Mouse (Mus musculus) monocyte, adult 2 months (primary cell): ENCODE results near the gene Prim2.
"Not testable (repeated sequence)": the region's sequence is repeated elsewhere in the genome, so short reads cannot be mapped to it uniquely, and the experiment has no call there.

Experiments
- DNase-seq, 2 experiments: peaks; one replicate each; pipeline ENCODE4 v3.0.0; 2022; ENCODE audit warnings: low spot score in 2 of 2, low read depth in 1 of 2

Prim2 gene

DNA sequence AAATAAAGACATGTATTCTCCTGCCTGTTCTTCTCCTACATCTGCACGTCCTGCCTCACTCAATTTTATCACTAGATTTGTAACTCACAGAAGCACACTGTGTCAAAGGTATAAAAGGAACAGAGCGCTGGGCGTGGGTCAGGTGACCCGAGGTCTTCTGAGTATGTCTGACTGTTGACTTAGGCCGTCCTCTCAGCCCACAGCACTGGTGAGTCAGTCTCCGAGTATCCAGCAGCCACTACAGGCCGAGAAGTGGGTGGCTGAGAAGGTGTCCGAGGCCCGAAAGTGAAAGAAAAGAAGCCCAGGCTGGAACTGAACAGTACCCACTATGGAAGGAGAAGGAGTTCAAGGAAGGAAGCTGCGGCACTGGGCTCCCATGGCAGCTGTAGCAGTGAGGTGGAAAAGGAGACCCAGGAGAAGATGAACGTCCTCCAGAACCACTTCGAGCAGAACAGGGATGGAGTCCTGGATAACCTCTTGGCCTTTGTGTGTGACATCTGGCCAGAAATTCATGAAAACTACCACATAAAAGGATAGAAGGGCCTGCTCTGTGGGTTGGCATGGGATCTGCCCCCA is 11.9 kb downstream of the Prim2 start:
- no peak for DNase-seq

- no peak for DNase-seq
Observed at GRCm38 (mm10) chr1:33650875-33651274, 18.7 kb downstream of the Prim2 start.

DNA sequence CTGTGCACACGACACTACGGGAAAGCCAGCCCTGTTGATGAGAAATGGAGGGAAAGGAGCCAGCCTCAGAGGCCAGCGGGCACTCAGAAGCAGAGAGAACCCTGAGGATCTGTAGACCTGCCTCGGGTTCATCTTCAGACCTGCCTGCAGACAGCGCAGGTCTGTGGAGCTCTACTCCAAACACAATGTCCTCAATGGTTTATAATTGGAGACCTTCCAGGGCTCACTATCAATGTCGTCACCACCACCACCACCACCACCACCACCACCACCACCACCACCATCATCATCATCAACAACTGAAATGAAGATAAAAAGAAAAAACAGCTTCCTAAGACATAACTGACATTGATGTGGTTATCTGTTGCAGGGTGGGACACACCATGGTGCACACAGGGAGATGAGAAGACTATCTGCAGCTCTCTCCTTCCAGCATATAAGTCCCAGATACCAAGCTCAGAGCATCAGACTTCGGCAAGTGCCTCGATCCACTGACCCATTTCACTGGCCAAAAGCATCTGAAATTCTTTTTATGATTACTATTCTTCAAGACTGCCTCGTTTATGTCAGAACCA is 20.0 kb downstream of the Prim2 start:
- no peak for DNase-seq

DNA sequence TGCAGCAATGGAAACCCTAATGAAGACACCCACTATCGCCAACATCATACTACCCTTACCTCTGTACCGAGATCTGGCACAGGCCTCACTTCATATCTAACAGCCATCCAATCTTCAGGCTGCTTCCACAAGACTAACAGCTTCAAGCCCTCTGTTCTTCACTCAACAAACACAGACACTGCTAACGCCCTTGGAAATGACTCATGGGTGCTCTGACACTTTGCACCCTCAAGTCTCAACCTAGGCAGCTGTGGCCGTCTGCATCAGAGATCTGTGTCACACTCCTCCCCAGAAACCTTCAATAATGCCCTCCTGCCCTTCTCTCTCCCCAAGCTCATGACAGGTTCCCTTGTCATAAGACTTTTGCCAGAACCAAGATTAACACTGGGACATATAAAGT is 20.6 kb downstream of the Prim2 start:
- no peak for DNase-seq

DNA sequence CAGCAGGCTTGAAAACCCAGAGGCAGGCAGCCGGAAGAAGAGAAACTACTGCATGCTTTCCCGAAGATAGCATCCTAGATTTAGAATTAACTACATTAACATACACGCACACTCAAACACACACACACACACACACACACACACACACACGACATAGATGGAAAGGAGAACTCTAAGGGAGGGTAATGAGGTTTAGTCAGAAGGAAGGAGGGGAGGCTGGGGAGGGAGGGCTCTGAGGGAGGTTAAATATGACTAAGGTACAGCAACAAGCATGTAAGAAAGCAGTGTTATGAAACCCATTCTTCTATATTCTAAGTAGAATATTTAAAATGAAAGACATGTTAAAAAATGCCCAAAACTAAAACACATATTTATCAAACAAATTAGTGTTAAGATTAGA is 21.9 kb downstream of the Prim2 start:
- no peak for DNase-seq

DNA sequence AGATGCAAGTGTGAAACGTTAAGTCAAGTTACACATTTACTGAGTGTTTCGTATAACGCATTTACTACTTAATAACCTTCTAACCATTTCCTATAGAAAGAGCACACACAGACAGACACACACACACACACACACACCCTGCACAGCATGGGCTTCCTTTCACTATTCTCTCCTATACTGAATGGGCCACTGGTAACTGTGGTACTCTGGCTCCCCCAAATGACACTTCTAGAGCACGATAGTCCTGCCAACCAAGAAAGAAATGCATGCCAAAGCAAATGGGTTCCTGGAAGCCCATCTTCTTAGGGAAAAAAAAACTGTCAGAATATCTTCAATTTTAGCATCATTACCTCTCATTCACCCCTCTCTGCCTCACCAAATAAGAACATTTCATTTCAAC is 22.4 kb downstream of the Prim2 start:
- no peak for DNase-seq

DNA sequence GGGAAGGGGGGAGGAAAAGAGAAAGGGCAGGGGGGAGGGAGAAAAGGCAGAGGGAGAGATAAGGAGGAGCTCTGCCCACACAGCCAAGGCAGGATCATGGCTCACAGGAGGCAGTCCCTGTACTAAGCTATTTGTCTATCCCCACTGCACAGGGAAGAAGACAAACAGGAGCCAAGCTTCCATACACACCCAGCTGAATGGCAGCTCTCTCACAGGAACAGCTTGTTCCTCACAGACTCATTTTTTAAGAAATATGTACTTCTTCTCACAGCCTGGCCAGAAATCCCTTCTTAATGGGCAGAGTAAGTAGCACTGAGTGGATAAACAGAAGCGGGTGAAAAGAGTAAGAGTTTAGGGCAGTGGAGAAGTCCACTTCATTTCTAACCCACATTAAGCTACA is 23.9 kb downstream of the Prim2 start:
- DNase-seq: no peak

DNA sequence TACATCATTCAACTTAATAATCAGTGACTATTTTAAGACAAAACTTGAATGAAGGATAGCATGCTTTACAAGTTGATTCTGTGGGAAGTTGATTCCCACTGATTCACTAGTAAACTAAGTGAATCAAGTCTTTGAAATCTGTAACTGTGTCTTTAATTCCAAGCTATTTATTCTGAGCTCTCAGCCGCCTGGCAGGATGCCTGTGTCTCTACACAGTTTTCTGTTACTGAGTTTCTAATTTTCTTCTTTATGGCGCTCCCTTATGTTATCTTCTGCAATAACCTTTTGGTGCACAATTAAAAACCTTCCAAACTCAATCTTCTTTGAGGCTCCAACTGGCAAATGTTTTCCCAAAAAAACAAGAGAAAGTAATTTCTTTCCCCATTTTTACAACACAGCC is 28.5 kb downstream of the Prim2 start:
- DNase-seq: no peak

DNA sequence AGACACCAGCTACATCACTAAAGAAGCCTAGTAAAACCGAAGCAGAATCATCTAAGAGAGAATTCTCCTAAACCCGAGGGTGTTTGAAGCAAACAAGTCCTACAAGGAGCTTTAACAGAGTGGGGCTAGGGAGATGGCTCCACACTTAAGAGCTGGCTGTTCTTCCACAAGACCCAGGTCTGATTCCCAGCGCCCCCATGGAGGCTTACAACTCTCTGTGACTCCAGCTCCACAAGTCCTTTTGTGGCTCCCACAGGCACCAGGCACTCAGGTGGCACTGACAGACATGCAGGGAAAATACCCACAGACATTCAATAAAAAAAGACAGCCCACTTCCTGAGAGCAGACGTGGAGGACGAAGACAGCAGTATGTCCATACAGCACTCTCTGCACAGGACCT is 29.5 kb downstream of the Prim2 start:
- DNase-seq: no peak

DNA sequence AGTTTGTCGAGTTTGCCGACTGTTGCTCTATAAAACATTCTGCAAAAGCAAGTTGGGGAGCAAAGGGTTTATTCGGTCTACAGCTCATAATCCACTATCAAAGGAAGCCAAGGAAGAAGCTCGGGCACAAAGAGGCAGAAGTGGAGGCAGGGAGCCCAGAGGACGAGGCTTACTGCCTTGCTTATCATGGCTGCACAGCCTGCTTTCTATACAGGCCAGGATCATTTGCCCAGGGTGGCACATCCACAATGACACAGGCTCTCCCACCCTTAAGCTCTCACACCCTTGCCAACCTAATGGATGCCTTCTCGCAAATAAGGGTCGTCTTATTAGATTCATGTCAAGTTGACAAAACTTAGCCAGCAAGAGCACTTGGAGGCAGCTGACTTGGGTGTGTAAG is 30.4 kb downstream of the Prim2 start:
- no peak for DNase-seq

GRCm38 (mm10) chr1:33637827-33638226 is 31.8 kb downstream of the Prim2 start:
- no peak for DNase-seq

DNA sequence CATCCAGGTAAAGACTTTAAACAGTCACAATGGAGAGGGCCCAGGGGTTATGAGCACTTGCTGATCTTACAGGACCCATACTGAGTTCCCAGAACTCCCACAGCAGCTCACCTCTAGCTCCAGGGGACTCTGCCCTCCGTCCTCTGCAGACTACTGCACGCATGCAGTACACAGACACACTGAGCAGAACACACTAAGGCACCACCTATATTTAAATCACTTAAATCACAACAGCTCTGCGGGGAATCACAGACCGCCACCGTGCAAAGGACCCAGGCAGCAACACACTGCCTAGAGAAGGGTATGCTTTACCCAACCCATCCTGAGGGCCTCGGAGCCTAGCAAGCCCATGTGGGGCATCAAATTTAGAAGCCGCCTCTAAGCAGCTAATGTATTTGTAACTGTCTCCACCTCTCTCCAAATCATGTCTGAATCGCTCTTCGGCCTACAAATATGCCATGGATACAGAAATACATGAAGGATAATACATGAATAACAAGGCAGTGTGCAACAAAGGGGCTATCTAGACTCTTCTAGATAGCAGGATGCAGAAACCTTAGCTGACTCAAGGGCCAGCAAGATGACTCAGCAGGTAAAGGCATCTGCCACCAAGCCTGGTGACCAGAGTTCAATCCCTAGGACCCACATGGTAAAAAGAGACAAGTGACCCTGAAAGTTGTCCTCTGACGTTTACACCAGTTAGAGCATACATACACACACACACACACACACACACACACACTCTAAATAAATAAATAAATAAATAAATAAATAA is 33.0 kb downstream of the Prim2 start:
- no peak for DNase-seq

DNA sequence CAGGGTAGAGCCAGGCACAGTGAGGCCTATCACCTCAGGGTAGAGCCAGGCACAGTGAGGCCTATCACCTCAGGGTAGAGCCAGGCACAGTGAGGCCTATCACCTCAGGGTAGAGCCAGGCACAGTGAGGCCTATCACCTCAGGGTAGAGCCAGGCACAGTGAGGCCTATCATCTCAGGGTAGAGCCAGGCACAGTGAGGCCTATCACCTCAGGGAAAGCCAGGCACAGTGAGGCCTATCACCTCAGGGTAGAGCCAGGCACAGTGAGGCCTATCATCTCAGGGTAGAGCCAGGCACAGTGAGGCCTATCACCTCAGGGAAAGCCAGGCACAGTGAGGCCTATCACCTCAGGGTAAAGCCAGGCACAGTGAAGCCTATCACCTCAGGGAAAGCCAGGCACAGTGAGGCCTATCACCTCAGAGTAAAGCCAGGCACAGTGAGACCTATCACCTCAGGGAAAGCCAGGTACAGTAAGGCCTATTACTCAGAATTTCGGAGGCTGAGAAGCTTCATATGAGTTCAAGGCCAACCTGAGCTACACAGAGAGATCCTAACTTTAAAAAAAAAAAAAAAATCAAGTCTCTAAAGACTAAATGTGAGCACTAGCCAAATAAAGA is 38.5 kb downstream of the Prim2 start:
- DNase-seq: not testable (repeated sequence)

DNA sequence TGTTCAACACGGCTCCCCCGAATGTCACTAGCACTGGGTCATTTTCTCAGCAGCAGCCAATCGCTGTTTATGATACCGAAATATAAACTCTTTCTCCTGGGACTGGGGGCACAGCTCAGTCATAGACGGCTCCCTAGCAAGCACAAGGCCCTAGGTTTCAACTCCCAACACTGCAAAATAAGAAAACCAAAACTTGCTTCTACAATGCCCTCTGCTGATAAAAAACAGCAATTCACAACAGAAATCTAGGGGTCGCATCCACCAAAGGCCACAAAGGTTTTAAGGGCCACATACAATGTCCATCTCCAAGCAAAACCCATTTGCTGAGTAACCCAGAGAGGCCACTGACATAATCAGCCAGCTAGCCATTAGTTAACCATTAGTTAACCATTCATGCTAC is 41.8 kb downstream of the Prim2 start:
- no peak for DNase-seq

- DNase-seq: no peak
Observed at GRCm38 (mm10) chr1:33627070-33627469, 42.5 kb downstream of the Prim2 start.

DNA sequence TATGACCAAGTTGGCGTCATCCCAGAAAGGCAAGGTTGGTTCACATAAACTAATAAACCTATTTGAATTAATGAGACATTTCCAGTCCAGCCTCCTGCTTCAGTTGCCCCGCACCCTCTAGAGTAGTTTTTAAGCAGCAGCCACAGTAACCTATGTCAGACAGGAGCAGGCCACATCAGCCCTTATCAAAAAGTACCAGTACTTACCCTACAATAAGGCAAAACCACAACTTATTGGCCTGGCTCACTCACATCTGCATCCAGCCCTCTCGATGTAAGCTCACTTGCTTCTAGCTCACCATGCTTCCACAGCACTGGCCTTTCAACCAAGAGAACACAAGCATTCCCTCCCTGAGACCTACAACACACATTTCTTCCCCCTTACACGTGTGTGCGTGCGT is 44.7 kb downstream of the Prim2 start:
- no peak for DNase-seq

DNA sequence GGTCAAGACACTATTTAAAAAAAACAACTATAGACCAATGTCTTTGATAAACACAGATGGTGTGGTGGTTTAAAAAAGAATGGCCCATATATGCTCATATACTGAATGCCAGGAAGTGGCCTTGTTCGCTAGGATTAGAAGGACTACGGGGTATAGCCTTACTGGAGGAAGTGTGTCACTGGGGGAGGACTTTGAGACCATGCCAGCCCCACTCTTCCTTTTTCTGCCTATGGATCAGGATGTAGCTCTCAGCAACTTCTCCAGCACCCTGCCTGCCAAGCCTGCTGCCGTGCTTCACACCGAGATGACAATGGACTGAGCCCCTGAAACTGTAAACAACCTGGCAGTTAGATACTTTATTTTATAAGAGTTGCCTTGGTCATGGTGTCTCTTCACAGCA is 45.2 kb downstream of the Prim2 start:
- no peak for DNase-seq

- DNase-seq: no peak
Observed at GRCm38 (mm10) chr1:33621791-33622190, 47.8 kb downstream of the Prim2 start.

DNA sequence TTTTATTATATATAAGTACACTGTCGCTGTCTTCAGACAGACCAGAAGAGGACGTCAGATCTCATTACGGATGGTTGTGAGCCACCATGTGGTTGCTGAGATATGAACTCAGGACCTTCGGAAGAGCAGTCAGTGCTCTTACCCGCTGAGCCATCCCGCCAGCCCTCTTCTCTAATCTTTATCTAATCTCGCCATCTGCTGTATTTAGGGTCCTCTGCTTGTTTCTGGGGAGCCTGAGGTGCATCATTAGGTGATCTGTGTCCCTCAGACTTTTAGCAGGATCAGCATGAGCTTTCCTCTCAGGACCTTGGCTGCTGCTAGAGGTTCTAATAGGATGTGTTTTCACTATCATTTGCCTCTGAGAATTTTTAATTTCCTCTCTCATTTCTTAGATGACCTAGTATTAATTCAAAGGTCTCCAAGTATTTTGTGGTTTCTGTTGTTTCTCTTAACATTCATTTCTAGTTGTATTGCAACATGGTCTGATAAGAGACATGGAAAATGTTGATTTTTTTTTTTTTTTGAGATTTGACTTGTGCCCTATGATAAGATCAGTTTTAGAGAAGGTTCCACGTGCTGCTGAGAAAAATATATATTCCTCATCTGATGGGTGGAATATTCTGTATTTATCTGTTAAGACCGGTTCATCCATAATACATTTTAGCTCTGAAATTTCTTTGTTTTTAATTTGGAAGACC is 49.4 kb downstream of the Prim2 start:
- DNase-seq: no peak

DNA sequence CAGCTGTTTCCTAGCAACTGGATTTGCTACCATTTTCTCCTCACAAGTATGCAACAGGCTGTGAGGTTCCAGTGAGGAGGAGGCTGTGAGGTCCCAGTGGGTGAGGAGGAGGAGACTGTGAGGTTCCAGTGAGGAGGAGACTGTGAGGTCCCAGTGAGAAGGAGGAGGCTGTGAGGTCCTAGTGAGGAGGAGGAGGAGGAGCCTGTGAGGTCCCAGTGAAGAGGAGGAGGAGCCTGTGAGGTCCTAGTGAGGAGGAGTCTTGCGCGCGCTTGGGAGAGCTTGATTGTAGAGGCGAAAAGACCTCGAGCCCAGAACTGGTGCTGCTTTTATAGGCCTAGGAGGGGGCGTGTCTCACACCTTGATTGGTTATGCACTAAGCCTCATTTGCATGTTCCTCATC is 53.0 kb downstream of the Prim2 start:
- DNase-seq: not testable (repeated sequence)

GRCm38 (mm10) chr1:33612100-33612499 is 57.5 kb downstream of the Prim2 start:
- DNase-seq: no peak
